Mouse (Mus musculus) limb, embryonic 13.5 days (tissue): ENCODE results near the gene Pam. TPM values are rescaled to one million over a fixed set of nuclear protein-coding genes. Genes with fewer than 3 reads are reported as not detected.

Experiments
- ATAC-seq: fragments of 200-750 bp; cut with Nextera tagmentation; 2 replicates; pipeline ENCODE4 v1.8.0; 2017; ENCODE audit warnings: low read depth, moderate number of reproducible peaks, moderate TSS enrichment; ENCODE audit not compliant: low FRiP score
- H3K27ac ChIP-seq: fragments of 300-500 bp; sonication (generic); 2 replicates; pipeline ENCODE4 v1.5.1; 2015; ENCODE audit warnings: inconsistent platforms, mild to moderate bottlenecking, moderate library complexity
- H3K27me3 ChIP-seq: fragments of 300-500 bp; sonication (generic); 2 replicates; pipeline ENCODE4 v1.6.1; 2015; ENCODE audit warnings: mild to moderate bottlenecking, inconsistent platforms
- H3K36me3 ChIP-seq: fragments of 300-500 bp; sonication (generic); 2 replicates; pipeline ENCODE4 v1.6.1; 2015; ENCODE audit warnings: inconsistent platforms, mild to moderate bottlenecking, moderate library complexity
- H3K4me1 ChIP-seq: fragments of 300-500 bp; sonication (generic); 2 replicates; pipeline ENCODE4 v1.6.1; 2015; ENCODE audit warnings: inconsistent platforms
- H3K4me2 ChIP-seq: fragments of 300-500 bp; sonication (generic); replicated peaks from 2 replicates; pipeline ENCODE4 v1.6.1; 2015; ENCODE audit warnings: inconsistent platforms, mild to moderate bottlenecking, moderate library complexity
- H3K4me3 ChIP-seq: fragments of 300-500 bp; sonication (generic); 2 replicates; pipeline ENCODE4 v1.5.1; 2015; ENCODE audit warnings: moderate library complexity, mild to moderate bottlenecking, inconsistent platforms
- H3K9ac ChIP-seq: fragments of 300-500 bp; sonication (generic); 2 replicates; pipeline ENCODE4 v1.6.1; 2015; ENCODE audit warnings: mild to moderate bottlenecking, inconsistent platforms
- H3K9me3 ChIP-seq: fragments of 300-500 bp; sonication (generic); 2 replicates; pipeline ENCODE4 v1.6.1; 2016; ENCODE audit warnings: inconsistent platforms
- WGBS: fragments of 180-500 bp; shearing (Covaris S2); methylation state at CpG from one replicate; pipeline ENCODE4 v1.1.7; 2015; 5-methylcytosine and 5-hydroxymethylcytosine counted together
- polyA plus RNA-seq: library from polyadenylated mRNA; unstranded; fragments of >200 nt; fragmentation: Nextera tagmentation; extraction: Ambion mirVana; gene quantifications from 2 replicates; pipeline ENCODE4 v1.2.1, GENCODE M21; 2015

Pam gene
- polyA plus RNA-seq, 1 experiment from 2014 or later: 45.3 TPM

DNA sequence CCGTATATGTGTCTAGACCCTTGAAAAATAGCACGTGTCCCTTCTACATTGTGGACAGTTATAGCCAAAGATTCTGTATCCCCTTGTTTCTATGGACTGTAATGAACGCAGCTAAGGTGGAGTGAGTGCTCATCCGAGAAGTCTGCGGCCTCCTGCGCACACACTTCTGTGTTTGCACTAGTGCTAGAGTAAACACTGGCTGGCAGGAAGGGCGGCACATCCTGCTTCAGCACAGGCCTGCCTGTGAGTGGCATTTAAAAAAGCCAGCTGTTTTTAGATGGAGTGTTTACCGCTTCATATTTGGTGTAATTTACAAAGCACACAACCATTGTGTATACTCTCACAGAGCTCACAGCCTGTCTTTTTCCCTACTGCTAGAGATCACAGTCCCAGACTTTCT lies 177.0 kb downstream of the Pam start:
- WGBS: 68% methylated on average over 8 of the region's 8 CpGs
- H3K9me3 ChIP-seq: no peaks in the 10 kb centered on the region
- no peaks in the 10 kb centered on the region for H3K36me3 ChIP-seq
- no peak; the same call in 1 of the 2 replicates for ATAC-seq
- no peak overlapping the region for H3K4me3 ChIP-seq
- peaks cover 7% of the 10 kb centered on the region; the same call in 1 of the 2 replicates for H3K4me1 ChIP-seq
- H3K4me2 ChIP-seq: no peak overlapping the region
- no peak overlapping the region for H3K27ac ChIP-seq
- no peak overlapping the region for H3K9ac ChIP-seq
- no peaks in the 10 kb centered on the region for H3K27me3 ChIP-seq

DNA sequence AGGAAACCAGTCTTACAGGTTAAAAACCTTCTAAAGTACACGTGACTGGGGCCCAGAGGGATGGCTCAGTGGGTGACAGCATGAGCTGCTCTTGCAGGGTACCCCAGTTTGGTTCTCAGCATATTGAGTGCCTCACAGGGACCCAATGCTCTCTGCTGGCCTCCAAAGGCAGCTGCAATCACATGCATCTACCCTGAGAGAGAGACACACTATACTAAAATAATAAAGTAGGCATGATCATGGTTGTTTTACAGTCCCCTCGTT lies 178.5 kb downstream of the Pam start:
- no peaks in the 10 kb centered on the region for H3K9me3 ChIP-seq
- H3K36me3 ChIP-seq: no peaks in the 10 kb centered on the region
- no peak overlapping the region for H3K27ac ChIP-seq
- no peak overlapping the region for H3K4me2 ChIP-seq
- no peak for ATAC-seq
- no peak overlapping the region for H3K4me3 ChIP-seq
- H3K9ac ChIP-seq: no peak overlapping the region
- WGBS: 65% methylated on average over 2 of the region's 2 CpGs
- no peaks in the 10 kb centered on the region for H3K27me3 ChIP-seq
- H3K4me1 ChIP-seq: 0 out of 2 replicates have a peak, but pooled peaks cover 7% of the 10 kb centered on the region

DNA sequence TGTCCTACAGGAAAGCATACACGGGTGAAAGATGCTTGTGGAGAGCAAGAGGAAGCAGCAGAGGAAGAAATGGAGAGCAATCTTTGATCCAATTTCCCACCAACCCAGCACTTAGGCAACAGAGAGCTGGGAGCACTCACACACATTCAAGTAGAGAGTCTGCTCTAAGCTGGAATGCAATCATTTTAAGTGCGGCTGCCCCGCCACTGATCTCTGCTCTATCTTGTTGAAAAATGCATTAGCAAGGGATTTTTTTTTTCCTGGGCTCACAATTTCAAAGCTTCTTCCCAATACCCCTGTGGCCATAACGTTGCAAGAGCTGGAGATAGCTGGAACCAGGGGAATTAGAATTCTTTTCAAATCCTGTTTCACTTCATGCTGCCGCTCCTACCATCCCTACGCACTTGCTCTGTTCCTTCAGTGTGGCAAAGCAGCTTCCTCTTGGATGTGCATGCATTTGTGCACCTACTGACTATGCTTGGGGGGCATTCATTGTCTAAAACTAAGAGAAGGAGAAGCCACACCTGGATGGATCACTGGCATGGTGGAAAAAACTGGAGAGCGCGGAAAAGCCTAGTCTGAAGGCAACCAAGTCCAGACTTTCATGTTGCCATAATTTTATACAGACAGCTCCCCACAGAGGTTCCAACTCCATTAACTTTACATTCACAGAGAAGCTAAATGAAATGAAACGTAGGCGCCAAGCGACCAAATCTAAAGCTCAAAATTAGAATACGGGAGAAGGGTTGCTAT lies 179.1 kb downstream of the Pam start:
- 79% methylated on average over 12 of the region's 12 CpGs for WGBS
- Histone ChIP-seq H3K9ac (no peak overlapping the region), H3K9me3 (no peaks in the 10 kb centered on the region)

DNA sequence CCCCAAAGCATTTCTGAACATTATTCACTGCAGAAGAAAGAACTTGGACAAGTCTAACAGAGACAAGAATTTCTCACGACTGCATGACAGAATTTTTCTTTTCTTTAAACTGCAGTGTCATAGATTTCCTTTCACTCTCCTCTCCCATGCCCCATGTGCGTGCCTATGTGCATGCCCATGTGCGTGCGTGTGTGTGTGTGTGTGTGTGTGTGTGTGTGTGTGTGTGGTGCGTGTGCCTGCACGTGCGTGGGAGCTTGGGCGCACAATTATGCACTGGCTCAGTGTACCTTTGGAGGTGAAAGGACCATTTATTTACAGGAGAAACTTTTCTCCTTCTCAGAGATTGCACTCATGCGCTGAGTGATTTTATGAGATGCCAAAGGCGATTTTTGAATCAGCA lies 179.7 kb downstream of the Pam start:
- H3K9me3 ChIP-seq: no peaks in the 10 kb centered on the region
- WGBS: 78% methylated on average over 10 of the region's 10 CpGs
- no peak for ATAC-seq
- H3K36me3 ChIP-seq: no peaks in the 10 kb centered on the region
- no peak overlapping the region for H3K9ac ChIP-seq
- H3K27ac ChIP-seq: no peak overlapping the region
- H3K4me3 ChIP-seq: no peak overlapping the region
- no peaks in the 10 kb centered on the region for H3K27me3 ChIP-seq
- 0 out of 2 replicates have a peak, but pooled peaks cover 7% of the 10 kb centered on the region for H3K4me1 ChIP-seq
- H3K4me2 ChIP-seq: no peak overlapping the region

More for the DNA sequence above, 179.1 kb downstream of the Pam start:
- H3K27ac ChIP-seq: no peak overlapping the region
- H3K36me3 ChIP-seq: no peaks in the 10 kb centered on the region
- no peak overlapping the region for H3K4me3 ChIP-seq
- no peak for ATAC-seq
- H3K4me1 ChIP-seq: 0 out of 2 replicates have a peak, but pooled peaks cover 7% of the 10 kb centered on the region
- no peaks in the 10 kb centered on the region for H3K27me3 ChIP-seq
- no peak overlapping the region for H3K4me2 ChIP-seq

DNA sequence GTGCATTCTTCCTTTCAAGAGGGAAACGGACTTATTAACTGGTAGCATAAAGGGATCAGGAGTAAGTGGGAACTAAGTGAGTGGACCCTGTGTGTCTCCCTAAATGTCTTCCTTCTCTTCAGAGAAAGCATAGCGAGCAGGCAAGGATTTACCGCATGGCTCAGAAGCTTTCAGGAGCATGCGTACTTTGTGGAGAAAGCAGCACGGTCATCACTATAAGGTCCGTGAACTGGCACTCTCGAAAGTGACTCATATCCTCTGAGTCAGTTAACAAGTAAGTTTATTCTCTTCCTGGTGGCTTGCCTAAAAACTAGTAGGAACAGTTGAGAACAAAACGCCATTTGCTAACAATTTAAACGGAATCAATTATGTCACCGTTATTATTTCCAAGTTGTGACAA lies 184.6 kb downstream of the Pam start:
- H3K27ac ChIP-seq: no peak overlapping the region
- H3K27me3 ChIP-seq: no peaks in the 10 kb centered on the region
- no peaks in the 10 kb centered on the region for H3K4me1 ChIP-seq
- no peak overlapping the region for H3K4me3 ChIP-seq
- no peaks in the 10 kb centered on the region for H3K36me3 ChIP-seq
- ATAC-seq: no peak
- H3K9ac ChIP-seq: no peak overlapping the region
- H3K4me2 ChIP-seq: no peak overlapping the region
- no peaks in the 10 kb centered on the region for H3K9me3 ChIP-seq
- 77% methylated on average over 10 of the region's 10 CpGs for WGBS

DNA sequence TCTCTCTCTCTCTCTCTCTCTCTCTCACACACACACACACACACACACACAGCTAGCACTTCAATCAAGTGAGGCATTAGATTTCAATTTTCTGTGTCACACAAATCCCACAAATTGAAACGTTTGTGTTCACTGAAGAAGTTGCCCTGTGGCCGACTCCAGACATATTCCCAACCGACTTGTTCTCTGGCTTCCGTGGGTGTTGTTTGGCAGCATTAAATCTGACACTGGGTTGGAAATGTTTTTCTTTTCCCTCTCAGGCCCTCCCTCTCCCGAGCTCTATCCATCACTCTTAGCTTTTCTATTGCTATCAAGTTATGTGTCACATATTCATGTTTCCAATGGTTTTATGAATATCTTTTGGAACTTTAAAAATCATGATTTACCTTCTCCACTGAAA lies 185.9 kb downstream of the Pam start:
- no peak for ATAC-seq
- 61% methylated on average over 5 of the region's 5 CpGs for WGBS
- no peaks in the 10 kb centered on the region for H3K36me3 ChIP-seq

DNA sequence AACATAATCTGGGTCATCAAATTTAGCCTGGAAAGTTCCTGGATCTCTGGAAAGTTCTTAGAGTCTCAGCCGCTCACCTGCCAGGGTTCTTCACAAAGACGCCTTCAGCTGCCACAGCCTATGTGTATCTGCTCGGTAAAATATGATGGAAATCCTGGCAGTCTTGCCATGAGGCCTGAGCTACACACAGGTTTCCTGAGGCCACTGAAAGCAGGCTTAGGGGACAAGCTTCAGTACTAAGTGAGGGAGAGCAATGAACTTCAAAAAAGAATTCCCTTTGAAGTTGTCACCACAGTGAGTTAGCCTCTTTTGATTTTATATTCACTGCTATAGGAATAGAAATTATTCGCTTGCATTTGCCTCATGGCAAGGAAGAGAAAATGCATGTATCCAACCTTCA lies 186.7 kb downstream of the Pam start:
- Histone ChIP-seq H3K27me3 (no peaks in the 10 kb centered on the region), H3K9ac (no peak overlapping the region), H3K4me3 (no peak overlapping the region), H3K9me3 (no peaks in the 10 kb centered on the region), H3K27ac (no peak overlapping the region), H3K4me1 (no peaks in the 10 kb centered on the region), H3K4me2 (no peak overlapping the region), H3K36me3 (no peaks in the 10 kb centered on the region)
- ATAC-seq: no peak
- 87% methylated on average over 4 of the region's 4 CpGs for WGBS

More for the DNA sequence above, 185.9 kb downstream of the Pam start:
- no peak overlapping the region for H3K4me2 ChIP-seq
- no peaks in the 10 kb centered on the region for H3K9me3 ChIP-seq
- H3K4me3 ChIP-seq: no peak overlapping the region
- H3K27me3 ChIP-seq: no peaks in the 10 kb centered on the region
- H3K9ac ChIP-seq: no peak overlapping the region
- H3K4me1 ChIP-seq: no peaks in the 10 kb centered on the region
- H3K27ac ChIP-seq: no peak overlapping the region

DNA sequence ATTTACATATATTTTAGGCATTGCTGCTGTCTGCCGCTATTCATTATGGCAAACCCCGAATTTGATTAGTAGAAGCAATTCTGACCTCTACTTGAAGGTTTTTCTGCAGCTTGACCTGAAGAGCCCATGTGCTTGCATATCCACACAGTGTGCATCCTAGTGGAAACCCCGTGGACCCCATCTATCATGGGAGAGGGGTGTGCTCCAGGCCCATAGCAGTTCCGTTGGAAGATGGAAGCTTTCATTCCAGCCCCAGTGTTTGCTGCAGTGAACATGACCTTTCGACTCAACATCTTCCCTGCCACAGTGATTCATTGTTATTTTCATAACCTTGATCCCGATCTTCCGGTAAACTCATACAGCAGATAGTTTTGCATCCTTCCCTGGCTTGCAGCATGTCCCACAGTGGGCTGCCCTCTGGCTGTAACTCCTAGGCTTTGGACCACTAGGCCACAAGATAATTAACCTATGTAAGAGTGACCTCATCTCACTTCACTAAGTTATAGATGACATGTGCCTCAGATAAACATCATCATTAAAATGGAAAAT lies 191.5 kb downstream of the Pam start:
- WGBS: 88% methylated on average over 7 of the region's 7 CpGs
- no peak overlapping the region for H3K4me3 ChIP-seq
- no peak overlapping the region for H3K27ac ChIP-seq
- no peak for ATAC-seq
- H3K9me3 ChIP-seq: no peaks in the 10 kb centered on the region
- no peak overlapping the region for H3K4me2 ChIP-seq
- H3K4me1 ChIP-seq: no peaks in the 10 kb centered on the region
- H3K36me3 ChIP-seq: no peaks in the 10 kb centered on the region
- no peak overlapping the region for H3K9ac ChIP-seq
- no peaks in the 10 kb centered on the region for H3K27me3 ChIP-seq

DNA sequence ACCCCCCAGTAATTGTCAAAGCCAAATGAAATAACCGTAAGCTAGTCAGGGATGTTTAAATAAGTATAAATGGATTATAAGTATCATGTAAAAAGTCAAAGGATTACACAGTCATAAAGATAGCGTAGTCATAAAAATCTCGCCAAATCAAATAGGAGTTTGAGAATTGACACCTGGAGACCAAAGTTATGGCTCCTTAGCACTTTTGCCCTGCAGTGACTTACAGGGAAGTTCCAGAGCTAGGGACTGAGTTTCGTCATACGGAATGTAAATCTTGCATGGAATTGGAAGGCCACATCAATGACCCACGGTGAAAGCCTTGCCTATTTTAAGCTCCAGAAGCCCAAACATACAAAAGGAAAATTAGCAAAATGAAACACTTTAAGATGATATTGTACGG lies 192.6 kb downstream of the Pam start:
- no peak for ATAC-seq
- H3K4me2 ChIP-seq: no peak overlapping the region

DNA sequence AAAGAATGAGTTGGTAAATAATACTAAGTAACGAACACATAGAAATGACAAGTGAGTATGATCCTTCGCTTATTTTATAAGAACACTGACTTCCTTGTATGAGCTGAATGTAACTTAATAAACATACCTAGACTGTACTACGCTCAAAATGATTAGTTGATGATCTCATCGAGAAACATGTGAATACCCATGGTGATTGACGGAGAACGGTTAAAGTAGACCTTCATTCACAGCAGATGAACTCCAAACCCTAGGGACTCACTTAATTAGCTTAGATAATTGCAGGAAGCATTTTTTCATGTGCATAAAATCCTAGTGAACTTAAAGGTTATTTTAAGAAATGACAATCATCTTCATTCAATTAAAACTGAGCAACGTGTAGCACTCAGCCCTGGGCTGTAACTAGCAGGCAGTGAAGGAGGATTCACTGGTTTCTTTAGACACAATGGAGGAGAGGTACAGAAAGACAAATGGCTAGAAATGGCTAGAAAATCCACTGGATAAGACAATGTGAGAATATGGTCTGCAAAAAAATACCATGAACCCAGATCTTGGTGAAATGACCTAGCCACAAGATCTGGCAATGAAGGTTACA lies 194.8 kb downstream of the Pam start:
- ATAC-seq: no peak
- Histone ChIP-seq H3K4me1 (no peaks in the 10 kb centered on the region), H3K27me3 (no peaks in the 10 kb centered on the region), H3K9ac (no peak overlapping the region), H3K36me3 (no peaks in the 10 kb centered on the region), H3K27ac (no peak overlapping the region), H3K4me2 (no peak overlapping the region), H3K9me3 (no peaks in the 10 kb centered on the region), H3K4me3 (no peak overlapping the region)
- WGBS: 79% methylated on average over 7 of the region's 7 CpGs

More for the DNA sequence above, 192.6 kb downstream of the Pam start:
- Histone ChIP-seq H3K36me3 (no peaks in the 10 kb centered on the region), H3K9ac (no peak overlapping the region), H3K9me3 (no peaks in the 10 kb centered on the region), H3K4me3 (no peak overlapping the region), H3K27ac (no peak overlapping the region), H3K27me3 (no peaks in the 10 kb centered on the region), H3K4me1 (no peaks in the 10 kb centered on the region)
- WGBS: 80% methylated on average over 7 of the region's 7 CpGs

DNA sequence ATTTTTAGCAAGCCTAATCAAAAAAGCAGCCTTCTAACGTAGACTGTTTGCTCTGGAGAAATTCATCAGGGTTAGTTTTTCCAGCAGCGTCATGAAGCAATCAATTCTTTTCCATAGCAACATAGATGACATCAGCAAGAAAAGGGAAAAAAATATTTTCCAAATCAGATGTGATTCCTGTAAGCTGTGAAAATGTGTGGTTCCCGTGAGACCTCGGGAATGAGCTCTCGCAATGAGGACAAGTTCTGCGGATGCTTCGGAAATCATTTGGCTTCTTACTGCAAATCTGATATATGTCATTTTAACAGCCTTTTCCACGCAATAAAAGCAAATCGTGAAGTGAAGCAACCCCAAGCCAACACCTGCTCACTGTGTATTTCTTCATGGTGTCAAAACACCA lies 207.9 kb downstream of the Pam start:
- no peak for ATAC-seq

DNA sequence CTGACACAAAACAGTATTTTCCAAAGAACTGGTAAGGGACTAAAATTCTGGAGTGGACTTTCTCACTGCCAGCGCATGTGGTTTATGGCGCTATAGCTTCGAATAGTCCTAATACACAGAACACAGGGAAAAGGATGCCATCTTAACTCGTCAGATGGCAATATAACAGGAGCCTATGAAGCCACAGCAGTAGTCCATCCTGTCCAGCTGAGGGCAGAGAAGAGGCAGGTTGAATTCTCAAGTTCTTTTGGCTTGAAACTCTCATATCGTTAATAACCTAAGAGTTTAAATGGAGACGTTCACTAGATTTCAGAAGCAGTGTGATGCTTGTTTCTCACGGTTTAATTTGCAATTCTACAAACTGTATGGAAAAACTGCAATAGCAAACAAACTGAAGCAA lies 211.9 kb downstream of the Pam start:
- no peak for ATAC-seq
- H3K4me1 ChIP-seq: no peaks in the 10 kb centered on the region
- H3K9me3 ChIP-seq: no peaks in the 10 kb centered on the region
- no peaks in the 10 kb centered on the region for H3K27me3 ChIP-seq
- no peak overlapping the region for H3K9ac ChIP-seq
- peaks cover 3% of the 10 kb centered on the region; the same call in 1 of the 2 replicates for H3K36me3 ChIP-seq
- H3K4me3 ChIP-seq: no peak overlapping the region
- WGBS: 89% methylated on average over 7 of the region's 7 CpGs
- no peak overlapping the region for H3K27ac ChIP-seq
- H3K4me2 ChIP-seq: no peak overlapping the region

More for the DNA sequence above, 207.9 kb downstream of the Pam start:
- H3K27me3 ChIP-seq: no peaks in the 10 kb centered on the region
- no peaks in the 10 kb centered on the region for H3K9me3 ChIP-seq
- H3K4me2 ChIP-seq: no peak overlapping the region
- peaks cover 3% of the 10 kb centered on the region; the same call in 1 of the 2 replicates for H3K36me3 ChIP-seq
- H3K4me1 ChIP-seq: no peaks in the 10 kb centered on the region
- no peak overlapping the region for H3K4me3 ChIP-seq
- no peak overlapping the region for H3K27ac ChIP-seq
- no peak overlapping the region for H3K9ac ChIP-seq
- WGBS: 78% methylated on average over 9 of the region's 9 CpGs
